Mouse (Mus musculus): ENCODE results near the gene Aqp1.

- TF ChIP-seq POLR2A (IDR thresholded peaks at IDR 0.05; ENCODE audit: low read depth, low read length) (no peak), CTCF (conservative IDR thresholded peaks at IDR 0.05; ENCODE audit: insufficient read depth, insufficient read length, low read depth, low read length) (peak; percentile 77)
These were observed 43.6 kb downstream of the Aqp1 start for GRCm38 (mm10) chr6:55379641-55380335.
